Mouse (Mus musculus): Measurements from ENCODE around the gene Mafb.

Gene Mafb

GRCm38 (mm10) chr2:160327167-160327566, 39.7 kb downstream of the Mafb start:
- DNase-seq (ENCODE audit: low read depth, low spot score), result no peak

DNA sequence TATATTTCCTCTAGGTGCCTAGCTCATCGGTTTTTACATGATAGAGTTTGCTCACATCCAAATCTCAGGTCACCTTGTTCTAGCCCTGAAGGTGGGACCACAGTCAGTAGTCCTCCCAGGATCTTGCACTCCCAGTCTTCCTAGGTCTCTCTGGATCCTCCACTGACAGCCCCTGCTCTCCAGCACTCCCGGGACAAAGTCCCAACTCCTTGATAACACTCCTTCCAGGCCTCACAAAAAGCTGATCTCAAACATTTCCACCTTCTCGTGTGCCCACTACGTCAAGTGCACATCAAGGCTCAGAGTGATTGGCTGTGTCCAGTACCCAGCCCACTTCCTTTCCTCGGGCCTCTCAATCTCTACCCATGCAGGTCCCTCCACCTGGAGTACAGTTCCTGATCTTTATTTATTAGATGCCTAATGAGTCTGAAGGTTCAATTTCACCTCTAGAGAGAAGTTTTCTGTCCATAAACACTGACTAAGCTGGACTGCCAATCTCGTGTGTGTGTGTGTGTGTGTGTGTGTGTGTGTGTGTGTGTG, 41.7 kb downstream of the Mafb start:
- no peak for DNase-seq (ENCODE audit: low read depth, low spot score)

DNA sequence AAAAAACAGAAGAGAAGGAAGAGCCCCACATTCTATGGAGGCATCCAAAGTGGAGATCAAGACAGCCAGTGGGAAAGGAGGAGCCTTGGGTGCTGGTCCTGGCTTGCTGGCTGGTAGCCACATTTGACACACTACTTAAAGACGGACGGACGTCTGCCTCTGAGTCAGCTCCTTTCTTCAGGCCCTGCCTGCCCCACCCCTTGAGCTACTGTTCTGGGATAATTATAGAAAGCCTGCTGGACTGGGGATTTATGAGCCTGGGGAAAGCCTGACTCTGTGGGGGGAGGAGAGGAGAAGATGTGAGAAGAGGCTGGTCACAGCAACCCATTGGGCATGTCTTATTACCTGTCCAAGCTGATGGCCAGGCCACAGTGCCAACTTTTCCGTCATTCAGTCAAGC, 45.0 kb downstream of the Mafb start:
- DNase-seq (ENCODE audit: low read depth, low spot score), result no peak

DNA sequence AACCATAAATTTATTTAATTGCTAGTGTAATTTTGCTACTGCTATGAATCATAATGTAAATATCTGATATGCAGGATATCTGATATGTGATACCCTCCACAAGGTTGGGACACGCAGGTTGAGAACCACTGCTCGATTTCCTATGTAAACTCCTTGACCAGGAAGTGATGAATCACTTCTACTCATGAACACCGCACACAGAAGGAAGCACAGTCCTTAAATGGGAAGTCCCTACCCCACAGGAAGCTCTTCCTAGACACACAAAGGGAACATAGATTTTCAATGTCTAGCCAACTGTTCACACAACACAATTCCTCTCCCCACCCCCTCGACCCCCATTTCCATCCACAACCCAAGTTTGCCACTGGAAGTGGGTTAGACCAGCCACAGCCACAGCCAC, 48.6 kb downstream of the Mafb start:
- no peak for DNase-seq (ENCODE audit: low read depth, low spot score)
